Mouse (Mus musculus) liver, adult 2 months (tissue): ENCODE data around the gene Dhrs7b.

Source experiments
- CTCF ChIP-seq: fragments of 200-500 bp; IDR thresholded peaks from 2 replicates; pipeline ENCODE4 v1.5.1; 2011; ENCODE audit warnings: low read depth, low read length, control low read depth
- POLR2A ChIP-seq: fragments of 200-500 bp; IDR thresholded peaks from 2 replicates; pipeline ENCODE4 v1.6.1; 2011; ENCODE audit warnings: low read length, control low read depth; ENCODE audit not compliant: insufficient read depth; ENCODE audit errors: extremely low read depth

- TF ChIP-seq CTCF (no peak), POLR2A (no peak)
Observed at GRCm38 (mm10) chr11:60867456-60867855, 37.0 kb downstream of the Dhrs7b start.
